Mouse (Mus musculus): ENCODE results near the gene Palld.

DNA sequence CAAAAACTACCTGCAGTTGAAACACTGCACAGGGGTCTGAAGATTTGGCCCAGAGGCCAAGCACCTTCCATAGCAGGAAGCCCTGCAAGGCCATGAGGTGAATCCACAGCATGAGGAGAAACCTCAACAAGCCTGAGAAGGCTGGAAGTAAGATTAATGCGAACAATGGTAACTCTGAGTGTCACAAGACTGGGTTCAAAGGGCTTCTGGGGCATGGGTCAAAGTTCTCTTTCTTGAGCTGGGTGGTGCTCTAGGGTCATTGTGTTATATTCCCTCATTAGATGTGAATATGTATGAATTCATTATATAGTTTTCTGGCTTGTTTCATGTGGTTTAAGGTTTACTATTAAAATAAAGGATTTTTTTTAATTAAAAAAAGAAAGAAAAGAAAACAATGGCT lies 267.7 kb downstream of the Palld start:
- TF ChIP-seq CTCF (conservative IDR thresholded peaks at IDR 0.05 in 1 of 2, IDR thresholded peaks at IDR 0.05 in 1 of 2; ENCODE audit: low read depth in 2 of 2, low read length in 2 of 2) (no peak), EP300 (IDR thresholded peaks at IDR 0.05; ENCODE audit: low read length) (no peak), POLR2A (IDR thresholded peaks at IDR 0.05; ENCODE audit: low read depth, low read length) (no peak), MAZ (IDR thresholded peaks at IDR 0.05; ENCODE audit: low read depth, low read length) (no peak), TCF12 (IDR thresholded peaks at IDR 0.05; ENCODE audit: low read depth, low read length) (no peak)
